Mouse (Mus musculus) gastrocnemius, postnatal 25 days (tissue): ENCODE data around the gene Gm11983. TPM values are rescaled to one million over a fixed set of nuclear protein-coding genes. Genes with fewer than 3 reads are reported as not detected.
"Not testable (repeated sequence)": the region's sequence is repeated elsewhere in the genome, so short reads cannot be mapped to it uniquely, and the experiment has no call there.

Source experiments
- DNase-seq: peaks from one replicate; pipeline ENCODE4 v3.0.0; 2022
- long read RNA-seq, 2 experiments: library from polyadenylated mRNA; stranded (forward); transcript quantifications; one replicate each; pipeline ENCODE4 v2.0.0; 2021
- total RNA-seq, 2 experiments: library from RNA; stranded (reverse); gene quantifications; 1 replicate in 1 of 2; 2 replicates in 1 of 2; pipeline ENCODE4 v1.2.3; 2021

Gm11983 gene
- total RNA-seq, result not detected
- long read RNA-seq, experiment 1, result 0 reads
- long read RNA-seq, experiment 2, result 0 reads

DNA sequence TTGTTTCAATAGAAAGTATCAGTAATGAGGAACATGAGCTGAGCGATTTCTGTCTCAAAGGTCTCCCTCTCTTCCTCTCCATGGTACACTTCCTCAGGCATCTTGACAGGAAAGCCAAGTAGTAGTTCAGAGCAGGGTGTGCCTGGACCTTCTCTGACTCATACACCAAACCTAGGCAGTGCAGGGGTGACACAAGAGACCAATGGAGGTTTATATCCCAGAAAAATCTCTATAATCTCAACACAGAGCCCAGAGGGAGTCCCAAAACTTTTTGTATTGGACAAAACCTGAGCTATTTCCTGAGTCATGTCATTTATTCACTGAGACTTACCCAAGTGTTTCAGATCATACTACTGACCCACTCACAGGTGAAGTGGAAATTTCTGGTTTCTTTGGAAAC is at the start of gene Gm11983:
Gene Gm11983 (minus strand): TSS at position 101 of the 400 bp plus-strand sequence.
- DNase-seq, result no peak

- not testable (repeated sequence) for DNase-seq
Observed at GRCm38 (mm10) chr11:6883045-6883444, 45.6 kb upstream of the Gm11983 start.

- no peak for DNase-seq
Observed at GRCm38 (mm10) chr11:6881614-6882013, 44.2 kb upstream of the Gm11983 start.

DNA sequence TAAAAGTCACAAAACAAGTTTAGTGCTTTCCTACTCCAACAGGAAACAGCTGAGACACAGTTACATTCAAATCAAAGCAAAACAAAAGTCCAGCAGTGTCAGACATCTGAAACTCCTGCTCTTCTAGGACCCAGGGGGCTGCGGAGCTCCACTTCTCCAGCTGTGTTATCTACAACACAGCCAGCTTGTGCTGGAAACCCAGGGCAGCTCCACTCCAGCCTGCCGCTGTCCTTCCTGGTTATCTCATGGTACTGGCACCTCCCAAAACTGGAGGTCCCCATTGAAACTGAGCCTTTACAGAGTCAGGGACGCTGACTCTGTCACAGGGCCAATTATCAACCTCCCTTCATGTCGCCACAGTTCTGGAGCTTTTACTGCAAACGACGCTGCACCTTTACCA is 40.3 kb upstream of the Gm11983 start:
- DNase-seq, result no peak

GRCm38 (mm10) chr11:6870947-6871346 is 33.5 kb upstream of the Gm11983 start:
- no peak for DNase-seq

- DNase-seq, result no peak
Observed at GRCm38 (mm10) chr11:6865536-6865935, 28.1 kb upstream of the Gm11983 start.

DNA sequence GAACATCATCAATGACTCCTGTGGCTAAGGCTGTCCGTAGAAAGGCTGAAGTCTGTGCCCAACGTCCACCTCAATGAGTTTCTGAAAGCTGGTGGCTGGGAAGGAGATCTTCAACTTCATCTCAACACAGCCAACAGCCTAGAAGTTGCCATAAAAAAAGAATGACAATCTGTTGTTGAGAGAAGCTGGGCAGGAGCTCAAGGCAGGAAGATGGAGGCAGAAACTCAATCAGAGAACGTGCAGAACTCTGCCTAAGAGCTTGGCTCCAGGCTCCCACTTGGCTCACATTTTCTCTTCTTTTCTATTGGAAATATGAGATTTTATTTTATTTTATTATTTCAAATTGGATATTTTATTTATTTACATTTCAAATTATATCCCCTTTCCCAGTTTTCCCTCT is 24.7 kb upstream of the Gm11983 start:
- DNase-seq, result no peak

DNA sequence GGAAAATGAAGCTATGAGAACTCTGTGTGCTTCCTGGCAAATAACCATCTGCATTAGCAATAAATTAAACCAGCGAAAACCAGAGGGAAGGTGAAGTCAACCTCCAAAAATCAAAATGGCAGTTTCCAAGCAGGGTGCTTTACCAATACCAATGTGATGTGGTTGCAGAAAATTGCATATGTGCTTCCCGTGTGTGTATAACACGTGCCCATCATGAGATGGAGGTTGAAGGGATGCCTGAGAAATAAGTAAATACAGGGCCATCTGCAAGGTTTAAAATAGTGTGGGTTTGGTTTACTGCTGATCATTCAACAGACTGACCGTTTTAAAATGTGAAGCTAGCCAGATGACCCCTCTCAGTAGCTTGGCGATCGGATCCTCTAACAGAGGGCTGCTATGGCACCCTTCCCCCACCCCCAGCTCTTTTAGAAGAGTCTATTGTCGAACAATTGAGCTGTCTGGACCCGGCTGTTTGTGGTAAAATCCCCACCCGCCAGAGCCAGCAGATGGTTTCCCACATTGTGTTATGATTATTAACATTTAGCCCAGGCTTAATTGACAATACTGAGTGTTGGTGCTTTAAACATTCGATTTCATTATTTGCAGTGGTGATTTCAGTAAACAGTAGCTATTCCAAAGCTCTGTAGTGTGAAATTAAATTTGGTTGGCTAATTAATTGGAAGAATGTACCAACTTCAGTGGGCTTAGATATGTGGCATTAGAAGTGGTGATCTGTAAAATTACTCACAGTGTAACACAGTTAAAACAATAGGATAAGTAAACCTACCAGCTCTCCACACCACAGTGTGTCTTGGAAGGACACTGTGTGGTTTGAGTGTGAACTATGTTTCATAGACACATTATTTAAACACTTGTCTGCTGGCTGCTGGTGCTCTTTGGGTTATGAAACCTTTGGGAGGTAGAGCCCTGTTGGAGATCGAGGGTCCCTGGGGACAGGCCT is 22.7 kb upstream of the Gm11983 start:
- DNase-seq, result no peak

- no peak for DNase-seq
Observed at GRCm38 (mm10) chr11:6859096-6859495, 21.6 kb upstream of the Gm11983 start.

DNA sequence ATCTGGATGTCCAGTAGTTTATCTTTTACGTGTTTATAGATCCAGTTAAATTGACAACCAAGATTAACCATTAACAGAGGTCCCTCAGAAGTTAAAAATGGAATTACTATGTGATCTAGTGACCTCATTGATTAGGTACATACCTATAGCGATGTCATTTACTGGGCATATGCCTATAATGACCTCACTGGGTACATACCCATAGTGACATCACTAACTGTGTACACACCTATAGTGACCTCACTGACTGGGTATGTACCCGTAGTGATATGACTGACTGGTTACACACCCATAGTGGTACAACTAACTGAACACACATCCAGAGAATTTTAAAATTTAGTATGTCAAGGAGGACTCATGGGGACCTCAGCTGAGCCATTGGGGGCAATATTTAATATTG is 18.5 kb upstream of the Gm11983 start:
- no peak for DNase-seq

DNA sequence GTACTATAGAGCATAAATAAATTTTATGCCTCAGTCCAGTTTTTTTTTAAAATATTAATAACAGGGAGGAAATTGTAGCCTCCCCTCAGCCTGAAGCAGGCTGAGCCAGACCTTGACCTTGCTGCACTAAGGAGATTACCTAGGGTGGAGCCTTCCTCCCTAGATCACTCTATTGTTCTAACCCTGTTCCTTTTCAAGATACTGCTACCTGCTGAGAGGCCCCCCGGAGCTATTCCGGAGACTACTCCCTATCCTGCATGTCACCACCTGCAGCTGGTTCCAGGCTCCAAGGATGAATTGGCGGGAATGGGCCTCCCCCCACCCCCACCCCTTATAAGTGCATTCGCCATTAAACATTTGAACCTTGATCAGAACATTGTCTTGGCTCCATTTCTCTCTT is 15.9 kb upstream of the Gm11983 start:
- DNase-seq, result not testable (repeated sequence)

- no peak for DNase-seq
Observed at GRCm38 (mm10) chr11:6843831-6844230, 6.4 kb upstream of the Gm11983 start.

DNA sequence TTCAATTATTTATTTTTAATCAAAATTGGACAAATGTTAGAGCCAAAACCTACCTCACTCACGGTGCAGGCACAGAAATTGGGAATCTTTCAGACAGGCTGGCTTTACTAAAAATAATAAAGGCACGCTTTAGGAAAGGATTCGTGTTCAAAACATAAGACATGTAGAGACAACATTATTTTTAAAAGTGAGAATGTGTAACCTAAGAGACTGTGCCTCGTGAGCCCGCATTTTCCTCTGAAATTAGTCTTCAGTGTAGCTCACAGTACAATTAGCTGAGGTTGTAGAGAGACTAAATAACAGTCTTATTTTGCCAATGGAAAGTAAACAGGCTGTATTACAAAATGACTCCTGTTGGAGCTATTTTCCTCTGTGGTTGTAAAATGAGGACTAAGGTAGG is 4.7 kb upstream of the Gm11983 start:
- no peak for DNase-seq

DNA sequence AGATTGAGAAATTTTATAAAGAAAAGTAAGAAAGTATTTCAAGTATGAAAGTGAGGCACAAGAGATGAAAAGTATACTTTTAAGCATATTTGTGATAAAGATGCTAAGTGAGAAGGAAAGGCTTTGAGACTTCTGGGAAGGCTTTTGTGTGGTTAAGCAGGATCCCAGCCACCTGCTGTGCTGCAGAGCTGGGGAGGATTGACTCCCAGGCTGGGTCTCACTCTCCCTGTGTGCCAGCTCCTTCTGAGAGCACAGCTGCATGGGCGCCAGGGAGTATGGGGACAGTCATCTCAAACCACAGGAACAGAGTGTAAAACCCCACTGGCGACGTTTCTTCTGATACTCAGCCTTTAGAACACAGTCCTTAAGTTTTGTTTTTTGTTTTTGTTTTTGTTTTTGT is 3.3 kb upstream of the Gm11983 start:
- no peak for DNase-seq

DNA sequence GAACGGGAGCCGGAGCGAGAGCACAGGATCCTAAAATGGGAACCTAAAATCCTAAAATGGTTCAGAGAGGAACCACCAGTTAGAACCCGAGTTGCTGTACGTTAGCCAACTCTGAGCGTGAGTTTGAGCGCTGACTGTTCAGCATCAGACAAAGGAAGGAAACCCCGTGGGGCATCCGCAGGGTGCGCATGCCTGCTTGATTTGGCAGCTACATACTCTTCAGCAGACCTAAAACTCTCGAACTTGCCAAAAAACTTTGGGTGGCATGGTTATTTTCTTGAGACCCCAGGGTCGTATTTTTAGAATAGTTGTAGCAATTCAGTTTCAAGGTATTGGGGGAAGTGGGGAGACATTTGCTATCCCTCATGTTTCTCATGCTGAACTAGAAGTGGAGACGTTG is 2.8 kb downstream of the Gm11983 start:
- no peak for DNase-seq

- DNase-seq, result no peak
Observed at GRCm38 (mm10) chr11:6833731-6834130, 3.7 kb downstream of the Gm11983 start.

DNA sequence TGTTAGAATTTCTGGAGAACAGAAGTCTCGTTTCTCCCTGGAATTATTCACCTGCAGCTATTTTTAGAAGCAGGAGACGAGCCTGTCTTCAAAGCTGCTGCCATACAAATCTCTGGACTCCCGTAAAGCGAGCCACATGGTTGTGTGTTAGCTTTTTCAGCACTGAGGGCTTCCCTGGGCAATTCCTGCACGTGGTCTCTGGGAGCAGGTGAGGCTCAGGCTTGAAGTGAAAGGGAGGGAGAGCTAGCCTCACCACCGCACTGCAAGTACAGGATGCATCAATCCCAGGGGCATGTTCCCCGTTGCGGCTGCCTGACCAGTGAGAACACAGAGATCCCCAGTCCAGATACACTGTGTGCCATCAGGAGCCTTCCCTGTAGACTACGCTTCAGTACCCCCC is 5.5 kb downstream of the Gm11983 start:
- DNase-seq, result no peak

DNA sequence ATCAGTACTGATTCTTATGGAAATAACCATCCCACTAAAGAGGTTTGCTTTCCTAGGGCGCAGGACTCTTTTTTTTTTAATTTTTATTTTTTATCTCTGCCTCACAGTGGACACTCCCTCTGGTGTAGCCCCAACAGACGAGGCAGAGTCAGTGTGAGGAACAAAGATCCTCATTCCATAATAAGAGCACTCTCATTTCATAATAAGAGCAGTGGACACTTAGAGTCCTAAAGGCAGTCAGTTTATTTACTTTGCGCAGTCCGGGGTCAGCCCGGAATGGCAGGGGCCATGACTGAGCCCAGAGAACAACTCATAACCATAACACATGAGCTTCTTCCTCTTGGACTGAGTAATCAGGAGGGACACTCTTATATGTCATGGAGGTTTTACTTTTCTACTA is 9.3 kb downstream of the Gm11983 start:
- DNase-seq, result no peak

DNA sequence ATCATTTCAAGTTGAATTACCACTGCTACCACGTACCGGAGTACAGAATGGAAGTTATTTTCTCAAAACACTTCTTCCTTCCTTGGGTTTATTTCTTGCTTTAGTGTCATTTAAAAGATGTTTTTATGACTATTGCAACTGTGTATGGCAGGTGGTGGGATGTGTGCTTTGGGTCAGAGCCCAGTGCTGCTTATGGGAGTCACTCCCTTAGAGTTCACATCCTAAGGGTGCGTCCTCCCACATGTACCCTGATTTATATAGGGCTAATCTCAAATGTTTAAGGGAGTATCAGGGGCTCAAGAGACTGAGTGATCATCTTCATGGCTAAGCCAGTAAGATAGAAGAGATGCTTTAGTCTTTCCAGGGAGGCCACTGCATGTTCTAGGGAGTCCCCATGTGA is 11.3 kb downstream of the Gm11983 start:
- DNase-seq, result no peak

GRCm38 (mm10) chr11:6823176-6823575 is 14.3 kb downstream of the Gm11983 start:
- DNase-seq, result no peak

GRCm38 (mm10) chr11:6814486-6814885 is 23.0 kb downstream of the Gm11983 start:
- no peak for DNase-seq

GRCm38 (mm10) chr11:6802879-6803278 is 34.6 kb downstream of the Gm11983 start:
- not testable (repeated sequence) for DNase-seq

DNA sequence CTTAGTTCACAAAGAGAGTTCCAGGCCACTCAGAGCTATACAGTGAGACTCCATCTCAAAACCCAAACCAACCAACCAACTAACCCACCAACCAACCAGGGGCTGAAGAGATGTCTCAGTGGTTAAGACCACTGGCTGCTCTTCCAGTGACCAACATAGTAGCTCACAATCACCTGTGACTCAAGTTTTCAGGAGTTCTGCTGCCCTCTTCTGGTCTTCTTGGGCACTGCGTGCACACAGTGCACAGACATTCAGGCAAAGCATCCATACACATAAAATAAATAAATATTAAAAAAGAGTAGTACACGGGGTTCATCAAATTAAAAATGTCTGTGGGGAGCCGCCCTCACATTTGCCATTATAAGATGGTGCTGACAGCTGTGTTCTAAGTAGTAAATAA is 46.8 kb downstream of the Gm11983 start:
- no peak for DNase-seq
